Mouse (Mus musculus) spleen, postnatal 10 days (tissue): Measurements from ENCODE around the gene Adamts5.

Experiments
- DNase-seq, 2 experiments: peaks; one replicate each; pipeline ENCODE4 v3.0.0; 2021 to 2022; ENCODE audit warnings: low spot score in 2 of 2

The Adamts5 gene

GRCm38 (mm10) chr16:85822330-85822916, 79.2 kb downstream of the Adamts5 start:
- DNase-seq, result no peak

DNA sequence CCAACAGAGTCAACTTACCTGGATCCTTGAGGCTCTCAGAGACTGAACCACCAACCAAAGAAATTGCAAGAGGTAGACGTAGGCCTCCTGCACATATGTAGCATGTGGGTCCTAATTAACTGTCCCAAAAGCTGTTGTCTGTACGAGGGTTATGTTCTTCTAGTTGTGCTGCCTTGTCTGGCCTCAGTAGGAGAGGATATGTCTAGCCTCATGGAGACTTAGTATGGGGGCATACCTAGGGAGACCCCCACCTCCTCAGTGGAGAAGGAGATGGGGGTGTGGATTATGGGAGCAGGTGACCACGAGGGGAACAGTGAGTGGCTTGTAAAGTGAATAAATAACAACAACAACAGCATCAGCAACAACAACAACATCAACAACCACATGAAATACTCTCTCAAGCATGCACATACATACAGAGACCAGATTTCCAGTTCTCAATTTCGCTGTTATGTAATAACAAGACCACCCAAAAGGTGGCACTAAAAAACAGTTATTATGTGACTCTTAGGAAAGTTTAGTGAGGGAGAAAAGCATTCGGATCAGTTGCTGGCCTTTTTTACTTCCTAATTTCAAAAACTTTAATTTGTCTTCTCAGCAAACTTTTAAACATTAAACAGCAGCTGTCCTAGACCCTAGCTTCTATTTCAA, 81.7 kb downstream of the Adamts5 start:
- no peak for DNase-seq

- DNase-seq, result no peak
Measured at GRCm38 (mm10) chr16:85814116-85814515, 87.5 kb downstream of the Adamts5 start.

DNA sequence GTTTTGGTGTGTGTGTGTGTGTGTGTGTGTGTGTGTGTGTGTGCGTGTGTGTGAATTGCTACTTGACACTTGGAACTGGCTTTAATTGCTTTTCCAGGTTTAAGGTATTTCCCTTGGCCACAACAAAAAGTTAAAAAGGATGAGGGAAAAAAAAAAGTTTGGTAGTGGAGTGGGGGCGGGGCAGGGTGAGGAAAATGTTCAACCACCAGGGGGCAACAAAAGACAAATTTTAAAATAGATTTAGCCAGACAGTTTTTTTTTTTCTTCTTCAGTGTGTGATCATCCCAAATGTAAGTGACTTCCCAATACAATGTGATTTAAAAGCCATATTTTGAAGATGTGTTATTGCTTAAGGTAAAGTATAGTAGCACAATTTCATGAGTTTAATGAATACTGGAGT, 94.0 kb downstream of the Adamts5 start:
- peak in 1 of 2 experiments; percentile 28 for DNase-seq

GRCm38 (mm10) chr16:85807072-85807471, 94.6 kb downstream of the Adamts5 start:
- DNase-seq, result peak in 1 of 2 experiments; percentile 16
